Mouse (Mus musculus) midbrain, embryonic 14.5 days (tissue): Measurements from ENCODE around the gene Ifnar2. TPM values are rescaled to one million over a fixed set of nuclear protein-coding genes. Genes with fewer than 3 reads are reported as not detected.

ENCODE experiments used
- ATAC-seq: fragments of 200-750 bp; cut with Nextera tagmentation; 2 replicates; pipeline ENCODE4 v1.8.0; 2017; ENCODE audit warnings: moderate number of reproducible peaks, moderate library complexity; ENCODE audit not compliant: low FRiP score, low TSS enrichment
- DNase-seq: peaks from one replicate; pipeline ENCODE4 v3.0.0-alpha.2; 2015
- H3K27ac ChIP-seq: fragments of 300-500 bp; sonication (generic); replicated peaks from 2 replicates; pipeline ENCODE4 v1.5.1; 2014; ENCODE audit warnings: mild to moderate bottlenecking, low read depth, low read length, moderate library complexity
- H3K27me3 ChIP-seq: fragments of 300-500 bp; sonication (generic); 2 replicates; pipeline ENCODE4 v1.6.1; 2014; ENCODE audit warnings: low read length, control low read depth, mixed read lengths; ENCODE audit not compliant: control insufficient read depth, insufficient read depth
- H3K36me3 ChIP-seq: fragments of 300-500 bp; sonication (generic); 2 replicates; pipeline ENCODE4 v1.6.1; 2014; ENCODE audit warnings: low read length, control low read depth; ENCODE audit not compliant: control insufficient read depth, insufficient read depth
- H3K4me1 ChIP-seq: fragments of 300-500 bp; sonication (generic); 2 replicates; pipeline ENCODE4 v1.6.1; 2014; ENCODE audit warnings: mild to moderate bottlenecking, antibody characterized with exemption, low read length, control low read depth; ENCODE audit not compliant: control insufficient read depth, insufficient read depth
- H3K4me2 ChIP-seq: fragments of 300-500 bp; sonication (generic); 2 replicates; pipeline ENCODE4 v1.6.1; 2014; ENCODE audit warnings: mild to moderate bottlenecking, low read length, moderate library complexity
- H3K4me3 ChIP-seq: fragments of 300-500 bp; sonication (generic); replicated peaks from 2 replicates; pipeline ENCODE4 v1.5.1; 2014; ENCODE audit warnings: low read depth, low read length
- H3K9ac ChIP-seq: fragments of 300-500 bp; sonication (generic); replicated peaks from 2 replicates; pipeline ENCODE4 v1.6.1; 2014; ENCODE audit warnings: mild to moderate bottlenecking, low read length, moderate library complexity
- H3K9me3 ChIP-seq: fragments of 300-500 bp; sonication (generic); 2 replicates; pipeline ENCODE4 v1.6.1; 2016; ENCODE audit warnings: low read length, control low read depth, mixed read lengths; ENCODE audit not compliant: control insufficient read depth
- WGBS: fragments of 180-500 bp; shearing (Covaris S2); extraction: QIAGEN DNeasy Blood & Tissue Kit; methylation state at CpG from one replicate; pipeline ENCODE4 v1.1.7; 2014; 5-methylcytosine and 5-hydroxymethylcytosine counted together
- polyA plus RNA-seq: library from polyadenylated mRNA; unstranded; fragments of >200 nt; fragmentation: Nextera tagmentation; extraction: Ambion mirVana; gene quantifications from 2 replicates; pipeline ENCODE4 v1.2.1, GENCODE M21; 2014

Ifnar2 gene
- polyA plus RNA-seq, 1 experiment from 2014 or later: 32.2 TPM

DNA sequence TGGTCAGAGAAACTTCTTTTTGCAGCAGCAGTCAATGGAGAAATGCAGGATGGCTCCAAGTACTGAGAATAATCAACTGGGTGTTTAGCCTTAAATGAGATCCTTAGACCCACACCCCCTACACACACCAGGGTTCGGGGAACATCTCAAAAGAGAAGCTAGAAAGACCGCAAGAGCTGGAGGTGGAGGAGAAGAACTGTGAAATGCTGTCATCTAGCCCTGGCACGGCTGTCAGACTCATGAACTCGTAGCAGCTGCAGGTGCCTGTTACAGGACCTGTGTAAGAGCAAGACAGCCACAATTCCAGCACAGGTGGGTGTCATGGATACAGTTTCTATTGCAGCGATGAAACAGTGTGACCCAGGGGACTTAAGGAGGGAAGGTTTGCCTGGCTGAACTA lies 18.9 kb upstream of the Ifnar2 start:
- Histone ChIP-seq H3K9me3 (no peaks in the 10 kb centered on the region), H3K36me3 (no peaks in the 10 kb centered on the region), H3K27me3 (peaks cover 34% of the 10 kb centered on the region), H3K4me3 (no peak overlapping the region), H3K27ac (no peak overlapping the region), H3K4me1 (0 out of 2 replicates have a peak, but pooled peaks cover under 1% of the 10 kb centered on the region), H3K9ac (no peak overlapping the region), H3K4me2 (no peak overlapping the region)
- 86% methylated on average over 5 of the region's 5 CpGs for whole genome bisulfite sequencing
- ATAC-seq (no peak), DNase-seq (no peak)

- Histone ChIP-seq H3K27me3 (peaks cover 34% of the 10 kb centered on the region), H3K27ac (no peak overlapping the region), H3K36me3 (no peaks in the 10 kb centered on the region), H3K4me1 (no peaks in the 10 kb centered on the region), H3K4me2 (no peak overlapping the region), H3K9ac (no peak overlapping the region), H3K4me3 (no peak overlapping the region), H3K9me3 (no peaks in the 10 kb centered on the region)
- 75% methylated on average over 4 of the region's 4 CpGs for WGBS
- ATAC-seq (no peak), DNase-seq (no peak)
Measured at GRCm38 (mm10) chr16:91354599-91354998, 18.0 kb upstream of the Ifnar2 start.

- H3K27ac ChIP-seq: no peak overlapping the region
- no peaks in the 10 kb centered on the region for H3K9me3 ChIP-seq
- no peaks in the 10 kb centered on the region for H3K4me1 ChIP-seq
- H3K4me3 ChIP-seq: no peak overlapping the region
- H3K4me2 ChIP-seq: no peak overlapping the region
- WGBS: 73% methylated on average over 12 of the region's 12 CpGs
- no peak overlapping the region for H3K9ac ChIP-seq
- ATAC-seq (no peak), DNase-seq (no peak)
- peaks cover 34% of the 10 kb centered on the region for H3K27me3 ChIP-seq
- H3K36me3 ChIP-seq: no peaks in the 10 kb centered on the region
Measured at GRCm38 (mm10) chr16:91355160-91355559, 17.4 kb upstream of the Ifnar2 start.

DNA sequence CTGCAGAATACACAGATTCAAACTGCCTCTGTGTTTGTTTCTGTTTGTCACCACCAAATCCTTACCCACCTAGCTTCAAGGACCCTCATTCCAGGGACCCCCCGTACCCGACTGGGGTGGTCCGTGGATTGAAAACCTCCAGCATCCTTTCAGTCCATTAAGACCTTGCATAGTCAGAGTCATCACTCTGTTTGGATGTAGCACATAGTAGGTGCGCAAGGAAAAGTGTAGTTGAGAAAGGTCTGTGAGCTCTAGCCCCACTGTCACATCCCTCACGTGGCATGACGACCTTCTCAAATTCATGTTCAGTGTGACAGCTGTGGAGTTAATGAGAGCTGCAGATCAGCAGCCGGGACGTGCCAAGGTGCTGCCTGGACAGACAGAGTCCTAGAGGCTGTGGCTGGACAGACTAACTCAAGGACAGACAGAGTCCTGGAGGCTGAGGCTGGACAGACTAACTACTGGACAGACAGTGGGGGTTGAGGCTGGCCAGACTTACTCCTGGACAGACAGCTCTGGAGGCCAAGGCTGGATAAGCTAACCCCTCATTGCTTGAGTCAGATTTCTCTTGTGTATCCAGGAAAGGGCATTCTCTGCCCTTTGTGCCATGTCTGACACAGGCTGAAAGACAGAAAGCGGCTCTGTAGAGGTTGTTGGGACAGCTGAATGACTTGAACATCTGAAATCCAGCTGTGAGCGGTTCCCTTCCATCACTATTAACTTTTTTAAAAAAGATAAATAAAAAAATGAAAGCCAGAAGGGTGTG lies 15.6 kb upstream of the Ifnar2 start:
- no peaks in the 10 kb centered on the region for H3K4me1 ChIP-seq
- H3K36me3 ChIP-seq: no peaks in the 10 kb centered on the region
- H3K9me3 ChIP-seq: no peaks in the 10 kb centered on the region
- H3K4me2 ChIP-seq: no peak overlapping the region
- no peak overlapping the region for H3K27ac ChIP-seq
- WGBS: 79% methylated on average over 10 of the region's 10 CpGs
- no peak for ATAC-seq
- no peak overlapping the region for H3K9ac ChIP-seq
- peaks cover 20% of the 10 kb centered on the region; the same call in 1 of the 2 replicates for H3K27me3 ChIP-seq
- DNase-seq: no peak
- H3K4me3 ChIP-seq: no peak overlapping the region

DNA sequence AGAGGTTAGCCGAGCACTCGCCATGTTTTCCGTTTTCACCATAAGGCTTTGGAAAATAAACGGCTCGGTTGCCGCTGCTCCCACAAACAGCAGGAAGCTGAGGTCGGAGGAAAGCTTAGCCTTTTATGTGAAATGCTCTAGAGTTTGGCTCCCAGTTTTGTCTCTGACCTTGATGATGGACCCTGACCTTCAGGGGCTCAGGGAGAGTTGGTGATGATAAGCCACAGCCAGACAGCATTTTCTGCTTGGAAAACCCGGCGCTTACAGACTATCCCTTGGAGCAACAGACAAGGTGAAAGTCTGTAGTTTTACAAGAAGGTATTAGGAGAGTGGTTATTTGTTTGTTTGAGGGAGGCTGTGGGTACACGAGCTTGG lies 15.1 kb upstream of the Ifnar2 start:
- no peak overlapping the region for H3K4me2 ChIP-seq
- H3K9me3 ChIP-seq: no peaks in the 10 kb centered on the region
- no peak for DNase-seq
- H3K9ac ChIP-seq: no peak overlapping the region
- no peak for ATAC-seq
- no peak overlapping the region for H3K4me3 ChIP-seq
- no peaks in the 10 kb centered on the region for H3K4me1 ChIP-seq
- 59% methylated on average over 10 of the region's 10 CpGs for WGBS
- peaks cover 17% of the 10 kb centered on the region; the same call in 1 of the 2 replicates for H3K27me3 ChIP-seq
- H3K27ac ChIP-seq: no peak overlapping the region
- no peaks in the 10 kb centered on the region for H3K36me3 ChIP-seq

DNA sequence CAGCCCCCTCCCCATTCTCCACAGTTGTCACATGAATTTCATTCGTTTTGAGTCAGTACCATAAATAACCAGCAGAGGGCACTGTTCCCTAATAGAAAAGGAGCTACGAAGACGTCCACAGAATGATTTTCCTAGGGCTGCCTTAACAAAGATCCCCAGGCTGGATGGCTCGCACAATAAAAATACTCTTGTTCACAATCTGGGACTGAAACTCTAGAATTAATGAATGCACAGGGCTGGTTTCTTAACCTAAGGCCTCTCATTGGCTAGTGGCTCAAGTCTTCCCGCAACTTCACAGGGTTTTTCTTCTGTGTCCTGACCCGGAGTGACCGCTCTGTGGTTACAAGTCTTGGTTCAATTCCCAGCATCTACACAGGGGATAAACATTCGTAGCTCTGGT lies 14.0 kb upstream of the Ifnar2 start:
- H3K9ac ChIP-seq: no peak overlapping the region
- no peaks in the 10 kb centered on the region for H3K4me1 ChIP-seq
- H3K27ac ChIP-seq: 0 out of 2 replicates have a peak overlapping the region, but pooled peaks have one; percentile 6
- ATAC-seq: peak; percentile 43; the same call in 1 of the 2 replicates
- peak; percentile 95 for DNase-seq
- peaks cover 9% of the 10 kb centered on the region; the same call in 1 of the 2 replicates for H3K27me3 ChIP-seq
- H3K9me3 ChIP-seq: no peaks in the 10 kb centered on the region
- no peaks in the 10 kb centered on the region for H3K36me3 ChIP-seq
- no peak overlapping the region for H3K4me3 ChIP-seq
- WGBS: 37% methylated on average over 8 of the region's 8 CpGs
- no peak overlapping the region for H3K4me2 ChIP-seq

- no peak for ATAC-seq
- 92% methylated on average over 13 of the region's 13 CpGs for WGBS
Measured at GRCm38 (mm10) chr16:91359531-91359930, 13.1 kb upstream of the Ifnar2 start.

DNA sequence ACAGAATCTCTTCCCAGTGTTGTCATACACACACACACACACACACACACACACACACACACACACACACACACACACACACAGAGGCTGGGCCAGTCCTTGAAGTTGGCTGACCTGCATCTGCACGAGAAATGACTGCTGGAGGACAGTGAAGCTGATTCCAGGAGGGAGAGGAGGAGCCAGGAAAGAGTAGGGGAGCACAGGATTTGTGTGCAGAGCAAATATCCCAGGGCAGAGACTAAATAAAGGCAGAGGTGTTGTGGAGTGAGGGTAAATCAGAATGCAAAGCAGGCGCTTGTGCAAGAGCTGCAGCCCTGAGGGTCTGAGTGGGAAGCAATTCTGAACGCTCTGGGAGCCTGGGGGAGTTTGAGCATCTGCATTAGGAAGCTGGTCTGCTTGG lies 12.4 kb upstream of the Ifnar2 start:
- DNase-seq (peak; percentile 13), ATAC-seq (no peak)
- Histone ChIP-seq H3K4me3 (no peak overlapping the region), H3K27ac (no peak overlapping the region), H3K27me3 (no peaks in the 10 kb centered on the region), H3K4me2 (no peak overlapping the region), H3K36me3 (no peaks in the 10 kb centered on the region), H3K4me1 (no peaks in the 10 kb centered on the region), H3K9ac (no peak overlapping the region; the same call in 1 of the 2 replicates), H3K9me3 (no peaks in the 10 kb centered on the region)
- 53% methylated on average over 3 of the region's 3 CpGs for WGBS

More at GRCm38 (mm10) chr16:91359531-91359930, 13.1 kb upstream of the Ifnar2 start:
- Histone ChIP-seq H3K27ac (no peak overlapping the region), H3K27me3 (peaks cover 3% of the 10 kb centered on the region; the same call in 1 of the 2 replicates), H3K9ac (no peak overlapping the region), H3K4me2 (no peak overlapping the region), H3K36me3 (no peaks in the 10 kb centered on the region), H3K4me3 (no peak overlapping the region), H3K9me3 (no peaks in the 10 kb centered on the region), H3K4me1 (no peaks in the 10 kb centered on the region)
- no peak for DNase-seq

DNA sequence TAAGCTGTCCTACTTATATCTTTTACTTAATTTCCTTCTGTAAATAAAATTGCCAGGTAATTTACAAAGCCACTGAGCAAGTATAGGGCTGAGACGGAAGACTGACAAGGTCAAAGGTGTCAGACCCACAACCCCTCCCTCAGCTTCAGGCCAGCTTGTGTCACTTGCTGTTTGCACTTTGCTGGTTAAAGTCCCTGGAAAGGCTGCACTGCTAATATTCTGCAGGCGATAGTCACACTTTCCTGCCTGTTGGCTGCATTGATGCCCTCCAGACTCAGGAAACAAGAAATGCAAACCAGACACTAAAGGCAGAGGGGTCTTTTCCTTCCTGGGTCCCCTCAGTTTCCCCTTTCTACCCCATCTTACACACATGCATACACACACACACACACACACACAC lies 10.6 kb upstream of the Ifnar2 start:
- Histone ChIP-seq H3K9me3 (no peaks in the 10 kb centered on the region), H3K4me1 (no peaks in the 10 kb centered on the region), H3K4me2 (no peak overlapping the region), H3K36me3 (no peaks in the 10 kb centered on the region), H3K4me3 (no peak overlapping the region), H3K27me3 (no peaks in the 10 kb centered on the region), H3K9ac (no peak overlapping the region), H3K27ac (no peak overlapping the region)
- DNase-seq (no peak), ATAC-seq (no peak)
- WGBS: 77% methylated on average over 2 of the region's 2 CpGs
